Mouse (Mus musculus) testis, adult 2 months (tissue): ENCODE measurements around the gene Neurl1a.

Source experiments
- CTCF ChIP-seq: fragments of 200-500 bp; IDR thresholded peaks from 2 replicates; pipeline ENCODE4 v1.5.1; 2012; ENCODE audit warnings: low read depth, mild to moderate bottlenecking, inconsistent platforms, low read length, moderate library complexity; ENCODE audit not compliant: control insufficient read depth, insufficient read depth, insufficient replicate concordance
- POLR2A ChIP-seq: fragments of 200-500 bp; IDR thresholded peaks from 2 replicates; pipeline ENCODE4 v1.6.1; 2012; ENCODE audit warnings: low read depth, mild to moderate bottlenecking, inconsistent platforms, low read length, moderate library complexity; ENCODE audit not compliant: control insufficient read depth

- no peak for TF ChIP-seq POLR2A
- no peak for TF ChIP-seq CTCF
Measured at GRCm38 (mm10) chr19:47229461-47229860, 50.8 kb downstream of the Neurl1a start.
